Mouse (Mus musculus) frontal cortex, postnatal 14 days (tissue): ENCODE data around the gene Maco1.
"Not testable (repeated sequence)": the region's sequence is repeated elsewhere in the genome, so short reads cannot be mapped to it uniquely, and the experiment has no call there.

Experiments
- DNase-seq, 2 experiments: peaks; one replicate each; pipeline ENCODE4 v3.0.0; 2022; ENCODE audit warnings: low spot score in 2 of 2

Maco1 gene

DNA sequence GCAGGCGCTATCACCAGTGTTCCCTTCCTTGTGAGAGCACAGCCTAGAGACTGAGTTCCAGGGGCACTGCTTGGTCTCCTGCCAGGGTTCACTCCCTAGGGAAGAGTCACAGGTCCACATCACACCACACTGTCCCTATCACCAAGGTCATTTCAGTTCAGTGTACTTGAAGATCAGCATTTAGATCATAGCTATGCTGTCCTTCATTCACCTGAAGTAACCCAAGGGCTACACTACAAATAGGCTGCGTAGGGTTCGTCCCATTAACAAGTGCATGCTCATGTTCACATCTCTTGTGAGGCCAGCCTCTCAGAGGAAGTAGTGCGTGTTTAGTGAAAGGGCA is 38.9 kb downstream of the Maco1 start:
- DNase-seq: no peak

DNA sequence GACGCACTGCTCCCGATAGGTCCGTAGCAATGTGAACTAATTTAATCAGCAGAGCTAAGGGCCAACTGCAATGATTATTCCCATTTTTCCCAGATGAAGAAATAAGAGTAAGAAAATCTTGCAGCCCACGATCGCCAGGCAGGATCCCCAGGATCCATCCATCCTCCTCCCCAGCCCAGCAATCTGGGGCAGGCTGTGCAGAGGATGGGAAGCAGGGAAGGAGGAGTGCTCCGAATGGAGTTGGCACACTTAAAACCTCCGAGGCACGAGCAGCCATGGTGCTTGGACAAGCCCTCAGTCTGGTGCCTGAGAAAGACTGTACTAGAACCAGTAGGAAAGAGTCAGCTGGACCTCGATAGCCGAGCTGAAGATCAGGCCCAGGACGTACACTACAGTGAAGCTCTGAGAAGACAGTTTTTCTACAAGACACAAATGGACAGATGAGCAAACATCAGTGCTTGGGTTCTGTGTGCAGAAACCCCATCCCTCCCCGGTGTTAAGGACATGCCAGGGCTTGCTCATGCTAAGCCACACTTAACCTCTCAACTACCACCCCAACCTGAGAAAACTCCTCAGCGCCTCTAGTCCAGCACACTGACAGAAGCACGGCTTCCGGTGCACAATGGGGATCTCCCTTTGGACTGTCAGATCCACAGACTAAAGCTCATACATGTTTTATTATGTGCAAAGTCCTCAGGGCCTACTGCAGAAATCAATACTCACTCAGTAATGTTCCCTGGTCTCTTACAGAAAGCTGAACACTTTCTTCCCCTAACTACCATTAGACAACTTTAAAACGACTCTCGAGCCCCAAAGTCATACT is 39.5 kb downstream of the Maco1 start:
- DNase-seq: no peak

DNA sequence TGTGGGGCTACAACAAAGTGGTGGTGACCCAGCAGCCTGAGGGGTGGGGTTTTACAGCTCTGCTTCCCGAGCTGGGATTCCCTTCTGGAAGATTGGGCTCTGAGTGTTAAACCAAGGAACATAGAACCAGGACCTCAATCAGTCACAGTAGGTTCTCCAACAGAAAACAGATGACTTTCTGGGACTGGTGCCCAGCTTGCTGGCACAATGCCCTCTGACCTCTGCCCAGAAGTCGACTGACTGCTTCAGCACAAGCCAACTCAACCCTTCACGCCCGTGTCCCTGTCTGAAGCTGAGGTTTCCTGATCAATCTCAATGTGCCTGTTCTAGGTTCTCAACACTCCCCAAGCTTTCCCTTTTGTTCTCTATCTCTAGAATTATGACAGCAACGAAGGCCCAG is 48.4 kb downstream of the Maco1 start:
- DNase-seq: no peak

DNA sequence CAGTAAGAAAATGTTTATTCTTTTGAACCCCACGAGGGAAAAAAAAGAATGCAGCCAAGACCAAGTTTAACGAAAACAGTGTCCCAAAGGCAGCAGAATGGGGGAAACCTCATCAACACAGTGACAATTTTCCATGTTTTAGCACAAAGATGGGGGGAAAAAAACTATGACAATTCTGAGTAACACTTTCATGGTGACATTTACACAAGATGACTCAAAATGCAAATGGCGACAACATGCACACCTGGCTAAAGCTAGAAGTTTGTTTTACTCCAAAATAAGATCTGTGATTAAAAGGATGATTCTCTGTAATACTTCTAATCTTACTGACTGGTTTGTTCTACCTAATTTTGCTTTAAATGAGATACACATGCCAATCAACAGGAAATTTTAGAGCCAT is 50.4 kb downstream of the Maco1 start:
- no peak for DNase-seq

DNA sequence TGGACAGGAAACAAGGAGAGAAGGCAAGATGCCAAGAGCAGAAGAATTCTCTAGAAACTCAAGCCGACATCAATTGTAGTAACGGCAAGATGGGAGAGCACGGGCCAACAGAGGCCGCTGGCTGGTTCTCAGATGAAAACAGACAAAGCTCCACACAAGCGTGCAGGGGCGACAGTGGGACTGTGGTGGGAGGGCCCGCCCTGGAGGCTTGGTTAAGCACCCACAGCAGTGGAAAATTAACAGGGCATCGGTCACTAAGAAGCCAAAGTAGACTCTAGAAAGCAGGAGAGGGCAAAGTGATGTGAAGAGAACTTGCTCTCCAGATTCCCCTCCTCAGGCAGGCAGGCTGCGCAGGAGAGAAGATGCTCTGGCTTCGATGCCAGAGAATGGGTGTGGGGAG is 51.0 kb downstream of the Maco1 start:
- no peak for DNase-seq

- no peak for DNase-seq
Observed at GRCm38 (mm10) chr4:134800693-134801092, 52.5 kb downstream of the Maco1 start.

- DNase-seq: peak in 1 of 2 experiments; percentile 37
Observed at GRCm38 (mm10) chr4:134800098-134800497, 53.0 kb downstream of the Maco1 start.

- peak in 1 of 2 experiments; percentile 41 for DNase-seq
Observed at GRCm38 (mm10) chr4:134799272-134799671, 53.9 kb downstream of the Maco1 start.

GRCm38 (mm10) chr4:134798861-134799260 is 54.3 kb downstream of the Maco1 start:
- DNase-seq: no peak

DNA sequence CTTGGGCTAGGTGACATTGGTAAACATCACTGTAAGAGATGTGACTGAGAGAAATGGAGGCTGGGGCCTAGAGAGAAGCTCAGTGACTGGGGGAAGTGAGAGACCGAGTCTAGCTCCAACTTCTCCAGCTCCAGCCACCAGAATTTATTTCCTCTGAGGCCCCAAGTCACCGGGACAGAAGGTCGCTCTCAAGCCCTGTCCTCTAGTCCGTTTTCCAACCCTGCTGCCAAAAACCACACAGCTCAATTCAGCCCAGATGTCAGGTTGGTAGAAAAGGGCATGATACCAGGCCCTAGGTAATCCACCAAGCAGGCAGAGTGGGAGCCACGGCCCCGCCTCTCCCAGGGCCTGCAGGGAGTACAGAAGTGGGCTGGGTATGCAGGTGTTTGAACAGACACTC is 55.5 kb downstream of the Maco1 start:
- no peak for DNase-seq

DNA sequence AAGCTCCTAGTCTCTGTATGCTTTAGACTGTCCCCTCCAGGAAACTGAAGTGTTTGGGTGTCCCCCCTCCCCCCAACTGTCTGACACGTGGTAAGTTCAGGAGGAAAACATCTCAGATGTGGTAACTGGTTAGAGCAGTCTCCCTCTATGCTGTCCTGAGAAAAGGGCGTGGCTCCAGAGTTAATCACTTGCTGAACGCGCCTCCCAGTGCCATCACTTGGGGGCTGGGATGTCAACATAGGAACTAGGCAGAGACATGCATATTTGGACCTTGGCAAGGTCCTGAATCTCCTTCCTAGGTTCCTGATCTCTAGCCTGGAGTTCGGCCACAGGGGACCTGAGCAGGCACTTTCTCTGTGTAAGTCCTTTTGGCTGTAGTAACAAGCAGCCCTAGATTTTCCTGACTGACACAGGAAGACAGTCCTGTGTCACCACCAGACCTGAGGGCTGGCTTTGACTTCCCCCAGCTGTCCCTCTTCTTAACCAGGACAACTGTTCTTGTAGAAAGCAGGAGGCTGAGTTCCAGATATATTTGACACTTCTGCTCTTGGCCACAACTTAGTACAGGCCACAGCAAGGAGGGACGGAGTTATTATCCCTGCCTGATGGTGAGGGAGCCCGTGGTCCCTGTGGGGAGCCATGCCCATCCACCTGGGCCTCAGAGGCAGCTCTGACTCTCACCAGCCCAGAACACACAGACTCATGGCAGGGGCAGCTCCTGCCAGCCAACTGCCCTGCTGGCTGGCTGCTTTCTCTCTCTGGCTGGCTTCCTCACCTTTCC is 56.4 kb downstream of the Maco1 start:
- no peak for DNase-seq

- DNase-seq: no peak
Observed at GRCm38 (mm10) chr4:134795819-134796485, 57.2 kb downstream of the Maco1 start.

- not testable (repeated sequence) for DNase-seq
Observed at GRCm38 (mm10) chr4:134794959-134795358, 58.2 kb downstream of the Maco1 start.

GRCm38 (mm10) chr4:134793213-134793956 is 59.8 kb downstream of the Maco1 start:
- DNase-seq: peak in 1 of 2 experiments; percentile 48

GRCm38 (mm10) chr4:134791731-134792130 is 61.4 kb downstream of the Maco1 start:
- no peak for DNase-seq

DNA sequence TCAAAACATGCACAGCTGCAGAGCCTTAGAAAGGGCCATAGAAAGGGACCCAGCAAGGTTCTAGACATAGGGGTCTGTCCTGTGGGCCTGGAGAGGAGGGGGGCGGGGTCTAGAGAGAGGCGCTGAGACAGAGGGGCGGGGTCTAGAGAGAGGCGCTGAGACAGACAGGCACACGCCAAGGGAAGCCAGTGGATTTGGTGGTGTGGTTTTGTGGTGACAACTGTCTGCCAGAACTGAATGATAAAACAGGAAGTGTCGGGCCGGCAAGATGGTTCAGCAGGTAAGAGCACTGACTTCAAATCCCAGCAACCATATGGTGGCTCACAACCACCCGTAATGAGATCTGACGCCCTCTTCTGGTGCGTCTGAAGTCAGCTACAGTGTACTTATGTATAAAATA is 66.2 kb downstream of the Maco1 start:
- no peak for DNase-seq

- no peak for DNase-seq
Observed at GRCm38 (mm10) chr4:134784701-134785100, 68.4 kb downstream of the Maco1 start.

- no peak for DNase-seq
Observed at GRCm38 (mm10) chr4:134779136-134779934, 73.8 kb downstream of the Maco1 start.

GRCm38 (mm10) chr4:134776246-134776645 is 76.9 kb downstream of the Maco1 start:
- no peak for DNase-seq

GRCm38 (mm10) chr4:134775234-134775944 is 77.8 kb downstream of the Maco1 start:
- no peak for DNase-seq
